Mouse (Mus musculus) gastrocnemius, postnatal 10 days (tissue): ENCODE measurements around the gene Gm20831. TPM values are rescaled to one million over a fixed set of nuclear protein-coding genes. Genes with fewer than 3 reads are reported as not detected.
"Not testable (repeated sequence)": the region's sequence is repeated elsewhere in the genome, so short reads cannot be mapped to it uniquely, and the experiment has no call there.

Experiments used
- DNase-seq: peaks from one replicate; pipeline ENCODE4 v3.0.0; 2021; ENCODE audit warnings: mixed read lengths
- long read RNA-seq, 2 experiments: library from polyadenylated mRNA; stranded (forward); transcript quantifications; one replicate each; pipeline ENCODE4 v2.0.0; 2021
- total RNA-seq, 2 experiments: library from RNA; stranded (reverse); gene quantifications; 2 replicates each; pipeline ENCODE4 v1.2.3; 2021

Gene Gm20831
- not detected for total RNA-seq
- long read RNA-seq, experiment 1: 0 reads
- long read RNA-seq, experiment 2: 0 reads

GRCm38 (mm10) chrY:17874441-17874840 is at the start of gene Gm20831, which contains the start of gene Gm20772:
Gene Gm20831 (plus strand): TSS chrY:17874741.
Gene Gm20772 (plus strand): TSS chrY:17874741.
- not testable (repeated sequence) for DNase-seq

- DNase-seq: not testable (repeated sequence)
Measured at GRCm38 (mm10) chrY:17846166-17846565, 28.4 kb upstream of the Gm20831 start, which contains the start of gene Gm21904. Gene Gm21904 (minus strand): TSS chrY:17846266.

GRCm38 (mm10) chrY:17937230-17937629 is 62.7 kb downstream of the Gm20831 start, which contains the start of gene Srsy:
Gene Srsy (minus strand): TSS chrY:17937330.
- DNase-seq: not testable (repeated sequence)

Other genes starting within 250 kb of the Gm20831 start
- gene Gm21904, start 28.5 kb upstream of the Gm20831 start, total RNA-seq: not detected
- gene Gm20772, start within 50 bp of the Gm20831 start, total RNA-seq: not detected
- not detected for gene Srsy, start 62.6 kb downstream of the Gm20831 start, total RNA-seq
- gene Gm21764, start 187.1 kb downstream of the Gm20831 start, total RNA-seq: not detected
- not detected for gene Ssty1, start 214.4 kb downstream of the Gm20831 start, total RNA-seq